Mouse (Mus musculus) midbrain, embryonic 14.5 days (tissue): ENCODE results near the gene Ramp2. TPM values are rescaled to one million over a fixed set of nuclear protein-coding genes. Genes with fewer than 3 reads are reported as not detected.

Experiments
- ATAC-seq: fragments of 200-750 bp; cut with Nextera tagmentation; 2 replicates; pipeline ENCODE4 v1.8.0; 2017; ENCODE audit warnings: moderate number of reproducible peaks, moderate library complexity; ENCODE audit not compliant: low FRiP score, low TSS enrichment
- DNase-seq: peaks from one replicate; pipeline ENCODE4 v3.0.0-alpha.2; 2015
- H3K27ac ChIP-seq: fragments of 300-500 bp; sonication (generic); replicated peaks from 2 replicates; pipeline ENCODE4 v1.5.1; 2014; ENCODE audit warnings: mild to moderate bottlenecking, low read depth, low read length, moderate library complexity
- H3K27me3 ChIP-seq: fragments of 300-500 bp; sonication (generic); 2 replicates; pipeline ENCODE4 v1.6.1; 2014; ENCODE audit warnings: low read length, control low read depth, mixed read lengths; ENCODE audit not compliant: control insufficient read depth, insufficient read depth
- H3K36me3 ChIP-seq: fragments of 300-500 bp; sonication (generic); 2 replicates; pipeline ENCODE4 v1.6.1; 2014; ENCODE audit warnings: low read length, control low read depth; ENCODE audit not compliant: control insufficient read depth, insufficient read depth
- H3K4me1 ChIP-seq: fragments of 300-500 bp; sonication (generic); 2 replicates; pipeline ENCODE4 v1.6.1; 2014; ENCODE audit warnings: mild to moderate bottlenecking, antibody characterized with exemption, low read length, control low read depth; ENCODE audit not compliant: control insufficient read depth, insufficient read depth
- H3K4me2 ChIP-seq: fragments of 300-500 bp; sonication (generic); 2 replicates; pipeline ENCODE4 v1.6.1; 2014; ENCODE audit warnings: mild to moderate bottlenecking, low read length, moderate library complexity
- H3K4me3 ChIP-seq: fragments of 300-500 bp; sonication (generic); replicated peaks from 2 replicates; pipeline ENCODE4 v1.5.1; 2014; ENCODE audit warnings: low read depth, low read length
- H3K9ac ChIP-seq: fragments of 300-500 bp; sonication (generic); replicated peaks from 2 replicates; pipeline ENCODE4 v1.6.1; 2014; ENCODE audit warnings: mild to moderate bottlenecking, low read length, moderate library complexity
- H3K9me3 ChIP-seq: fragments of 300-500 bp; sonication (generic); 2 replicates; pipeline ENCODE4 v1.6.1; 2016; ENCODE audit warnings: low read length, control low read depth, mixed read lengths; ENCODE audit not compliant: control insufficient read depth
- WGBS: fragments of 180-500 bp; shearing (Covaris S2); extraction: QIAGEN DNeasy Blood & Tissue Kit; methylation state at CpG from one replicate; pipeline ENCODE4 v1.1.7; 2014; 5-methylcytosine and 5-hydroxymethylcytosine counted together
- polyA plus RNA-seq: library from polyadenylated mRNA; unstranded; fragments of >200 nt; fragmentation: Nextera tagmentation; extraction: Ambion mirVana; gene quantifications from 2 replicates; pipeline ENCODE4 v1.2.1, GENCODE M21; 2014

Ramp2 gene
- polyA plus RNA-seq, 1 experiment from 2014 or later: 84.0 TPM

DNA sequence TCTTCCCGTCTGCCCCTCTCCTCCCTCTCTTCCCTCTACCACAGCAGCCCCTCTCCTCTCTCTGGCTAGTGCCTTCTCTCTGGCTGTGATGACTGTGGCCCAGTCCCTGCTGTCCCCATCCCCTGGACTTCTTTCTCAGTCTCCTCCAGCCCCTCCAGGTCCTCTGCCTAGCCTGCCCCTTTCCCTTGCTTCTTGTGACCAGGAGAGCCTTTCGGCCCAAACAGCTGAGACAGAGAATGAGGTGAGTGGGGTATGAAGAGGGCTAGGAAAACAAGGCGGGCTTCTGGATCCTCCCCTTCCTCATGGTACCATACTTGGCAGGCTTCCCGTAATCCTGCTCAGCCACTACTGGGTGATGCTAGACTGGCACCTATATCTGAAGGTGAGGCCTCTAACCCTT, 29.5 kb downstream of the Ramp2 start:
- WGBS: 62% methylated on average over 4 of the region's 4 CpGs
- ATAC-seq: no peak
- no peaks in the 10 kb centered on the region for H3K36me3 ChIP-seq
- no peaks in the 10 kb centered on the region for H3K9me3 ChIP-seq
- no peak overlapping the region for H3K27ac ChIP-seq
- no peak overlapping the region for H3K4me3 ChIP-seq
- peaks cover 22% of the 10 kb centered on the region for H3K4me1 ChIP-seq
- H3K4me2 ChIP-seq: no peak overlapping the region
- H3K9ac ChIP-seq: no peak overlapping the region
- DNase-seq: peak; percentile 5
- H3K27me3 ChIP-seq: no peaks in the 10 kb centered on the region

DNA sequence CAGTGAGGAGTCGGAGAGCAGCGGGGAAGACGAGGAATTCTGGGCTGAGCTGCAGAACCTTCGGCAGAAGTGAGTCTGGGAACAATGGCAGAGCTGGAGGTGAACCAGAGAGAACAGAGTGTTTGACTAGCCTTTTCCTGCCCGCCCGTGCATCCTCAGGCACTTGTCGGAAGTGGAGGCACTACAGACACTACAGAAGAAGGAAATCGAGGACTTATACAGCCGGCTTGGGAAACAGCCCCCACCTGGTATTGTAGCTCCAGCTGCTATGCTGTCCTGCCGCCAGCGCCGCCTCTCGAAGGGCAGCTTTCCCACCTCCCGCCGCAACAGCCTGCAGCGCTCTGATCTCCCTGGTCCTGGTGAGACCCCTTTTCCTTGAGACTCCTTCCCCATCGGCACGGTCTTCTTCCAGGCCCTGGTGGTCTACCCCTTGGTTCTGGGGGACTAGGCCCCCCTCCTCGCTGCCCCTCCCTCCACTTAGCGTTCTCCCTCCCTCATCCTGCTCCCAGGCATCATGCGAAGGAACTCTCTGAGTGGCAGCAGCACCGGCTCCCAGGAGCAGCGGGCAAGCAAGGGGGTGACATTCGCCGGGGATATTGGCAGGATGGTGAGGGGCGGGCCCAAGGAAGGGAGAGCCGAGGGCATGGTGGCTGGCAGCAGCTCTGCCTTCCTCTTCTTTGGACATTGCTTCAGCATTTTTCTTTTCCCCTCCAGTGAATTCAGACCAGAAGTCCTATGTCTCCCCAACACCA, 30.7 kb downstream of the Ramp2 start:
- Histone ChIP-seq H3K4me2 (peak overlapping the region; percentile 23), H3K9ac (no peak overlapping the region; the same call in 1 of the 2 replicates)
- 25% methylated on average over 27 of the region's 27 CpGs for WGBS

DNA sequence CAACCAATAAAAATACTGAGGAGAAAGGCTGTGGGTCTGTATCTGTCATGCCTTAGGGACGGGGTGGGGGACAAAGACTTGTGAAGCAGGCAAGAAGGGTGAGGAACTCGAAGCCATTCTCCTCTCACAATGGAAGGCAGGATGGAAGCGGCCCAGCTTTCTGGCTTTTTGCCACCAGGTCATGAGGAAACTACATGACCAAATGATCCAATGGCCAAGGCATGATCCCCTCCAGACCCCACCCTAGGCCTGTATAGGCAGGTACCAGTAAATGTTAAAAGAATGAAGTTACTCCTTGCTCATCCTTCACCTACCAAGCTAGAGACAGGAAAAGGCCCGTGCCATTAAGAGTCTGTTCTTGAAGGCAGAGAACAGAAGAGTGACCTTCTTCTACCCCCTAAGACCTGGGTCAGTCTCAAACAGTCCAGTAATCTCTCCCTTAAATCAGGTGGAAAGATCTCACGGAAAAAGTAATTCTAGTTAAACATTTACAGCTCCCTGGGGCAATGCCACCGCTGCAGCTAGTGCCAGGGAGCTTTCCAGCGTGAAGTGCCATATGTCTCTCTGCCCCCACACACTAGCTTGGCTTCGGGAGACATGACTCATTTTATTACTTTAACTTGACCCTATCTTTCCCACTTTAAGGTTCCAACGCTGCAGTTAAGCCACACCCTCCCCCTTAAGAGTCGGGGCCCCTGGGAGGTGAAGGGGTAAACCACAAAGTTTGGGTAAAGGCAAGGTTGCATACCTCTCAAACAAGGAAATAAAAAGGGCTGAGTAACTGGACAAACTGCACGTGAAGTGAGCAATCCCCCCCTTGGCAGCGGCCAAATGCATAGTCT, 31.8 kb downstream of the Ramp2 start:
- no peak for DNase-seq
- no peaks in the 10 kb centered on the region for H3K9me3 ChIP-seq
- peak overlapping the region; percentile 78 for H3K4me3 ChIP-seq

More for the DNA sequence above, 30.7 kb downstream of the Ramp2 start:
- Histone ChIP-seq H3K4me1 (peaks cover 22% of the 10 kb centered on the region), H3K27ac (no peak overlapping the region), H3K9me3 (no peaks in the 10 kb centered on the region), H3K27me3 (no peaks in the 10 kb centered on the region), H3K36me3 (no peaks in the 10 kb centered on the region), H3K4me3 (no peak overlapping the region)
- no peak for ATAC-seq
- no peak for DNase-seq

DNA sequence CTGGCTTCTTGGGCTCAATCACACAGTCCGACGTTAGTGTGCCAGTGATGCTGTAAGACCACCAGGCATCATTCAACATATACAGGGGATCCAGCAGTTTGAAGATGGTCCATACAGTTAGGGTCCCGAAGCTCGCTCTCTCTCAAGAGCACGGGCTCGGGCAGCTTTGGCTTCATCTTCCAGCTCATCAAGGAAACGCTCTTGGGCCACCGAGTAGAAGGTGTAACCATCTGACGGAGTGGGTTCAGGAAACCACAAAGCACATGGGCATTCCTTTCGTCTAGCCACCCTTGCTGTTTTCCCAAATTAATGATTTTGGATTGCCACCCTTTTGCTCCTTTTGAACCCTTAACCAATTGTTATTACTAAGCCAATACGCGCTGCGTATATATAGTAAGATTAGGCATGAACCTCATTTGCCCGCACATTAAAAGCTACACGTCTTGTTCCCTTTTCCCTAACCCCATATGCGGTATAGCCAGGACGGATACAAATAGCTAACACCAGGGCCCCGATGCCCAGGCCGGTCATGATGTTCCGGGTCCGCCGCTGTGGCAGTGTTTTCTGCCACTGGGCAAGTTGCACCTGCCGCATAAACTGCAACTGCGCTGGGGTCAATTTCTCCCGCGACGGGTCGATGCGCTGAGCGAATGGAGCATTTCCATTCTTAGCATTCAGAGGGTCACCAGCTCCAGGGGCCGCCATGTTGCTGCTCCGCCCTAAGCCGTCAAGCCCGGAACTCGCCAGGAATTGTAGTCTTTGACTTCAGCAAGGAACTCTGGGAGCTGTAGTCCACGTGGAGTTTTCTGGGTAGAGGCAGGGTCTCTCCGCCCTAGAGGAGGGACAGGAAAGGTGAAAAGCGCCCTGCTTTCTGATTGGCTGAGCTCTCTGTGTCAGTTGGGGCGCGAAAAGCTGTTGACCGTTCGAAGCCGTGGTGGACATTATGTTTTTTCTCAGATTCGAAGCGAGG, 32.7 kb downstream of the Ramp2 start, which contains the start of the genes Cntd1 and Coa3:
Gene Cntd1 (plus strand): TSS at position 790 of the 970 bp plus-strand sequence.
Gene Coa3 (minus strand): TSS at position 892 of the 970 bp plus-strand sequence.
- Histone ChIP-seq H3K27me3 (no peaks in the 10 kb centered on the region), H3K4me3 (peak within 1 kb of the TSS; percentile 78), H3K4me2 (peak within 1 kb of the TSS; percentile 88), H3K27ac (peak within 1 kb of the TSS; percentile 61; the same call in 1 of the 2 replicates), H3K36me3 (no peaks in the 10 kb centered on the region), H3K9me3 (no peaks in the 10 kb centered on the region), H3K9ac (peak within 1 kb of the TSS; percentile 76), H3K4me1 (peaks cover 22% of the 10 kb centered on the region)
- 11% methylated on average over 45 of the region's 45 CpGs for WGBS
- peak; percentile 92 for ATAC-seq
- peak; percentile 96 for DNase-seq

More for the DNA sequence above, 31.8 kb downstream of the Ramp2 start:
- H3K9ac ChIP-seq: peak overlapping the region; percentile 76
- H3K27me3 ChIP-seq: no peaks in the 10 kb centered on the region
- no peaks in the 10 kb centered on the region for H3K36me3 ChIP-seq
- no peak overlapping the region for H3K27ac ChIP-seq
- peaks cover 22% of the 10 kb centered on the region for H3K4me1 ChIP-seq
- WGBS: 81% methylated on average over 12 of the region's 12 CpGs
- no peak for ATAC-seq
- peak overlapping the region; percentile 88 for H3K4me2 ChIP-seq

DNA sequence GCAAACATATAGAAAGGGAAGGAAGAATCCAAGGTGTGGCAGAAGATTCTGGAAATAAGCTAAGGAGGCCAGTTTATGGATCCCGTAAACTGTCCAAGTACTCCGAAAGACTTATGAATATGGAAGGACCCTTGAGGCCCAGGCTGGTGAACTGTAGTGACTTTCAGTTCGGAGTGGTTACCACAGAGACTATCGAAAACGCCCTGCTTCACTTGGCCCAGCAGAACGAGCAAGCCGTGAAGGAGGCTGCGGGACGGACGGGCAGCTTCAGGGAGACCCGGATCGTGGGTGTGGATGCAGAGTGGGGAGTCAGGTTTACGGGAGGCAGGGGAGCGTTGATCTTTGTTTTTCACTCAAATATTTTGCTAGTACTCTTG, 33.4 kb downstream of the Ramp2 start:
- WGBS: 53% methylated on average over 14 of the region's 14 CpGs
- peak; percentile 6; the same call in 1 of the 2 replicates for ATAC-seq

DNA sequence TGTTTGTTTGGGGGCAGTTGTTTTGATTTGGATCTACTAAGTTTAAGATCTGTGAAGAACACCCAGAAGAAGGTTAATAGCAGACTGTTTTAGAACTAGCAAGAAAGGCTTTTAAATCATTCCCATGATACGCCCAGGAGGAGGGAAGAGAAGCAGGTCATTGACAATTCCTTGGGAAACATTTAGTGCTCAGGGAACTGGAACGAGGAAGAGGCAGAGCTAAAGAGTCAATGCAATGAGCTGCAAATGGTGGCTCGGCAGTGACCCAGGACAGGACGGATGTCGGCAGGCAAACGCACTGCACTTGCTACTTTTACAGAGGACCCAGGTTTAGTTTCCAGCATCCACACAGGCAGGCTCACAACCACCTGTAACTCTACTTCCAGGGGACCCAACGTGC, 35.0 kb downstream of the Ramp2 start:
- WGBS: 46% methylated on average over 7 of the region's 7 CpGs
- H3K36me3 ChIP-seq: peaks cover 3% of the 10 kb centered on the region; the same call in 1 of the 2 replicates
- DNase-seq (no peak), ATAC-seq (no peak)
- H3K4me3 ChIP-seq: no peak overlapping the region
- no peaks in the 10 kb centered on the region for H3K27me3 ChIP-seq
- H3K27ac ChIP-seq: no peak overlapping the region
- H3K4me1 ChIP-seq: peaks cover 22% of the 10 kb centered on the region
- H3K9me3 ChIP-seq: no peaks in the 10 kb centered on the region
- H3K9ac ChIP-seq: no peak overlapping the region
- H3K4me2 ChIP-seq: no peak overlapping the region

More for the DNA sequence above, 33.4 kb downstream of the Ramp2 start:
- H3K4me1 ChIP-seq: peaks cover 22% of the 10 kb centered on the region
- no peaks in the 10 kb centered on the region for H3K9me3 ChIP-seq
- no peak overlapping the region for H3K27ac ChIP-seq
- no peaks in the 10 kb centered on the region for H3K27me3 ChIP-seq
- no peaks in the 10 kb centered on the region for H3K36me3 ChIP-seq
- H3K9ac ChIP-seq: no peak overlapping the region
- peak overlapping the region; percentile 88 for H3K4me2 ChIP-seq
- peak overlapping the region; percentile 78 for H3K4me3 ChIP-seq
- no peak for DNase-seq

DNA sequence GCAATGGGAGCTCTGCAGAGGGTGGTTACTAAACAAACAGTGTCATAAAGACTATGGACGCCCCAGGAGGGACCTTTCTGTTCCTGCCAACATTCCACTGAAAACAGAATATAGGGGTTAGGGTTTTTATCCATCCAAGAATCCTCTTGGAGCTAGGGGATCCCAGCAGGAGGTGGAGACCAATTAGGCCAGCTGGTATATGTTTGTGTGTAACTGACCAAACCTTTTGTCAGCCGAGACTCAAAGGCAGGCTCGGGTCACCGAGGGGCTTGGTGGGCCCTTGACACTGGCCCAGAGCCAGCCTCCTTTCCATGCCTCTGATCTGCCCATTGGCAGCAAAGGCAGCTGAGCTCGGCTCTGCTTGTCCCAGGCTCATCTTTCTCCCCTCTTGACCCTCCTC, 37.1 kb downstream of the Ramp2 start:
- Histone ChIP-seq H3K27ac (no peak overlapping the region), H3K9me3 (no peaks in the 10 kb centered on the region), H3K9ac (no peak overlapping the region), H3K4me2 (no peak overlapping the region), H3K4me3 (no peak overlapping the region), H3K27me3 (no peaks in the 10 kb centered on the region), H3K4me1 (peaks cover 7% of the 10 kb centered on the region), H3K36me3 (peaks cover 17% of the 10 kb centered on the region)
- WGBS: 39% methylated on average over 5 of the region's 5 CpGs
- peak; percentile 2 for DNase-seq
- ATAC-seq: no peak

DNA sequence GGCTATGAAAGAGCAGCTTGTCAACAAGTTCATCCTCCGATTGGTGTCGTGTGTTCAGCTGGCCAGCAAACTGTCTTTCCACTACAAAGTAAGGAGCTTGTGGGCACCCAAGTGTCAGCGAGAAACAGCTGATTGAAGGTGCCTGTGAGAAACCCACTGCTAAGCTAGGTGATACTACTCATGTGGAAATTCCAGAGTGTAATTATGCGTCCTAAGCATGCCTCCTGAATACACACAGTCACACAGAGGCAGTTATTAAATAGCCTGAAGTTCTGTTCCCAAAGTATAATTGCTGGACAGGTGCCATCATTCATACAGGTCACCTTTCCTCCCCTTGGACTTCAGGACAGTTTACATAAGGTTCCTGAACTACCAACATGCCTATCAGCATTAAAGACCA, 38.0 kb downstream of the Ramp2 start:
- WGBS: 74% methylated on average over 4 of the region's 4 CpGs
- no peak for ATAC-seq
- no peaks in the 10 kb centered on the region for H3K9me3 ChIP-seq
- no peak overlapping the region for H3K4me2 ChIP-seq
- H3K4me1 ChIP-seq: peaks cover 3% of the 10 kb centered on the region; the same call in 1 of the 2 replicates
- H3K27me3 ChIP-seq: no peaks in the 10 kb centered on the region
- H3K36me3 ChIP-seq: peaks cover 25% of the 10 kb centered on the region
- H3K4me3 ChIP-seq: no peak overlapping the region
- no peak for DNase-seq
- H3K27ac ChIP-seq: no peak overlapping the region
- H3K9ac ChIP-seq: no peak overlapping the region
